Mouse (Mus musculus) naive thymus-derived CD4-positive, alpha-beta T cell, adult 2 months (primary cell): ENCODE results near the gene Mpv17.
A peak's percentile ranks its signal among the peaks of the same experiment; 100 is the strongest.

Experiments used
- DNase-seq: peaks from one replicate; pipeline ENCODE4 v3.0.0-alpha.2; 2011; ENCODE audit warnings: low read depth

Gene Mpv17

GRCm38 (mm10) chr5:31105814-31106335, 48.2 kb downstream of the Mpv17 start, which contains the start of gene Dnajc5g:
Gene Dnajc5g (plus strand): TSS chr5:31106285.
- no peak for DNase-seq

GRCm38 (mm10) chr5:31095711-31096480, 58.2 kb downstream of the Mpv17 start:
- DNase-seq = no peak

- peak; percentile 76 for DNase-seq
Measured at GRCm38 (mm10) chr5:31094799-31095691, 59.0 kb downstream of the Mpv17 start.

- peak; percentile 67 for DNase-seq
Measured at GRCm38 (mm10) chr5:31094100-31094798, 59.8 kb downstream of the Mpv17 start.

- peak; percentile 64 for DNase-seq
Measured at GRCm38 (mm10) chr5:31093151-31094041, 60.7 kb downstream of the Mpv17 start.

- no peak for DNase-seq
Measured at GRCm38 (mm10) chr5:31092231-31092975, 61.6 kb downstream of the Mpv17 start.
